Mouse (Mus musculus) hindbrain, embryonic 11.5 days (tissue): ENCODE measurements around the gene Lpin1. TPM values are rescaled to one million over a fixed set of nuclear protein-coding genes. Genes with fewer than 3 reads are reported as not detected.

ENCODE experiments used
- ATAC-seq: fragments of 200-750 bp; cut with Nextera tagmentation; 2 replicates; pipeline ENCODE4 v1.8.0; 2017; ENCODE audit warnings: mild to moderate bottlenecking, moderate TSS enrichment, moderate library complexity; ENCODE audit not compliant: low FRiP score
- DNase-seq: peaks from one replicate; pipeline ENCODE4 v3.0.0-alpha.2; 2015; ENCODE audit warnings: low spot score
- H3K27ac ChIP-seq: fragments of 300-500 bp; sonication (generic); 2 replicates; pipeline ENCODE4 v1.5.1; 2014; ENCODE audit warnings: mild to moderate bottlenecking, low read depth, low read length
- H3K27me3 ChIP-seq: fragments of 300-500 bp; sonication (generic); 2 replicates; pipeline ENCODE4 v1.6.1; 2014; ENCODE audit warnings: mild to moderate bottlenecking, low read length, moderate library complexity, mixed read lengths; ENCODE audit not compliant: control insufficient read depth, insufficient read depth
- H3K36me3 ChIP-seq: fragments of 300-500 bp; sonication (generic); 2 replicates; pipeline ENCODE4 v1.6.1; 2014; ENCODE audit warnings: mild to moderate bottlenecking, low read length, moderate library complexity, mixed read lengths; ENCODE audit not compliant: control insufficient read depth, insufficient read depth
- H3K4me1 ChIP-seq: fragments of 300-500 bp; sonication (generic); replicated peaks from 2 replicates; pipeline ENCODE4 v1.6.1; 2014; ENCODE audit warnings: low read length, mixed read lengths; ENCODE audit not compliant: control insufficient read depth, insufficient read depth
- H3K4me2 ChIP-seq: fragments of 300-500 bp; sonication (generic); replicated peaks from 2 replicates; pipeline ENCODE4 v1.6.1; 2014; ENCODE audit warnings: mild to moderate bottlenecking, low read depth, low read length
- H3K4me3 ChIP-seq: fragments of 300-500 bp; sonication (generic); 2 replicates; pipeline ENCODE4 v1.5.1; 2014; ENCODE audit warnings: low read depth, low read length
- H3K9ac ChIP-seq: fragments of 300-500 bp; sonication (generic); 2 replicates; pipeline ENCODE4 v1.6.1; 2014; ENCODE audit warnings: low read depth, low read length
- H3K9me3 ChIP-seq: fragments of 300-500 bp; sonication (generic); 2 replicates; pipeline ENCODE4 v1.6.1; 2016; ENCODE audit warnings: low read length; ENCODE audit not compliant: control insufficient read depth
- WGBS: fragments of 180-500 bp; shearing (Covaris S2); extraction: QIAGEN DNeasy Blood & Tissue Kit; methylation state at CpG from one replicate; pipeline ENCODE4 v1.1.7; 2014; 5-methylcytosine and 5-hydroxymethylcytosine counted together
- polyA plus RNA-seq: library from polyadenylated mRNA; unstranded; fragments of >200 nt; fragmentation: Nextera tagmentation; extraction: Ambion mirVana; gene quantifications from 2 replicates; pipeline ENCODE4 v1.2.1, GENCODE M21; 2014

Lpin1 gene
- polyA plus RNA-seq, 1 experiment from 2014 or later = 11.0 TPM

- ATAC-seq (peak; percentile 62), DNase-seq (peak; percentile 16)
- no peaks in the 10 kb centered on the region for H3K27me3 ChIP-seq
- H3K9ac ChIP-seq = no peak overlapping the region
- H3K9me3 ChIP-seq = no peaks in the 10 kb centered on the region
- H3K4me2 ChIP-seq = no peak overlapping the region
- no peak overlapping the region for H3K27ac ChIP-seq
- no peaks in the 10 kb centered on the region; the same call in 1 of the 2 replicates for H3K4me1 ChIP-seq
- H3K4me3 ChIP-seq = no peak overlapping the region
- H3K36me3 ChIP-seq = no peaks in the 10 kb centered on the region
- 67% methylated on average over 12 of the region's 12 CpGs for WGBS
Measured at GRCm38 (mm10) chr12:16643508-16644345, 33.0 kb upstream of the Lpin1 start.

GRCm38 (mm10) chr12:16642000-16642399 is 31.2 kb upstream of the Lpin1 start:
- no peak for DNase-seq
- ATAC-seq = no peak
- Histone ChIP-seq H3K27me3 (no peaks in the 10 kb centered on the region), H3K36me3 (no peaks in the 10 kb centered on the region), H3K9ac (no peak overlapping the region), H3K4me1 (no peaks in the 10 kb centered on the region; the same call in 1 of the 2 replicates), H3K27ac (no peak overlapping the region), H3K9me3 (no peaks in the 10 kb centered on the region), H3K4me2 (no peak overlapping the region), H3K4me3 (no peak overlapping the region)
- WGBS = 62% methylated on average over 5 of the region's 5 CpGs

GRCm38 (mm10) chr12:16640075-16640474 is 29.3 kb upstream of the Lpin1 start:
- H3K36me3 ChIP-seq = no peaks in the 10 kb centered on the region
- no peaks in the 10 kb centered on the region for H3K9me3 ChIP-seq
- H3K27me3 ChIP-seq = no peaks in the 10 kb centered on the region
- DNase-seq = no peak
- no peak overlapping the region for H3K9ac ChIP-seq
- H3K27ac ChIP-seq = no peak overlapping the region
- no peaks in the 10 kb centered on the region; the same call in 1 of the 2 replicates for H3K4me1 ChIP-seq
- 87% methylated on average over 6 of the region's 6 CpGs for WGBS
- no peak overlapping the region for H3K4me3 ChIP-seq
- no peak overlapping the region for H3K4me2 ChIP-seq
- no peak for ATAC-seq

GRCm38 (mm10) chr12:16639078-16639771 is 28.5 kb upstream of the Lpin1 start:
- Histone ChIP-seq H3K4me2 (no peak overlapping the region), H3K27me3 (no peaks in the 10 kb centered on the region), H3K9ac (no peak overlapping the region), H3K9me3 (no peaks in the 10 kb centered on the region), H3K4me3 (no peak overlapping the region), H3K4me1 (no peaks in the 10 kb centered on the region; the same call in 1 of the 2 replicates), H3K36me3 (no peaks in the 10 kb centered on the region), H3K27ac (no peak overlapping the region)
- ATAC-seq (no peak), DNase-seq (peak; percentile 27)
- WGBS = 71% methylated on average over 12 of the region's 12 CpGs

GRCm38 (mm10) chr12:16635816-16636215 is 25.1 kb upstream of the Lpin1 start:
- no peaks in the 10 kb centered on the region for H3K9me3 ChIP-seq
- ATAC-seq = no peak
- 81% methylated on average over 6 of the region's 6 CpGs for WGBS

GRCm38 (mm10) chr12:16634075-16634813 is 23.5 kb upstream of the Lpin1 start:
- no peaks in the 10 kb centered on the region for H3K36me3 ChIP-seq
- H3K27me3 ChIP-seq = no peaks in the 10 kb centered on the region
- H3K4me3 ChIP-seq = no peak overlapping the region
- WGBS = 61% methylated on average over 14 of the region's 14 CpGs
- no peak for ATAC-seq
- peak; percentile 74 for DNase-seq
- H3K9ac ChIP-seq = no peak overlapping the region
- H3K4me2 ChIP-seq = no peak overlapping the region
- H3K27ac ChIP-seq = no peak overlapping the region
- H3K4me1 ChIP-seq = no peaks in the 10 kb centered on the region
- H3K9me3 ChIP-seq = no peaks in the 10 kb centered on the region

More at GRCm38 (mm10) chr12:16635816-16636215, 25.1 kb upstream of the Lpin1 start:
- H3K4me2 ChIP-seq = no peak overlapping the region
- no peaks in the 10 kb centered on the region for H3K36me3 ChIP-seq
- no peak overlapping the region for H3K9ac ChIP-seq
- H3K4me3 ChIP-seq = no peak overlapping the region
- no peaks in the 10 kb centered on the region for H3K27me3 ChIP-seq
- no peaks in the 10 kb centered on the region for H3K4me1 ChIP-seq
- no peak for DNase-seq
- no peak overlapping the region for H3K27ac ChIP-seq

GRCm38 (mm10) chr12:16633235-16633634 is 22.5 kb upstream of the Lpin1 start:
- Histone ChIP-seq H3K9ac (no peak overlapping the region), H3K4me3 (no peak overlapping the region), H3K4me1 (no peaks in the 10 kb centered on the region), H3K36me3 (no peaks in the 10 kb centered on the region), H3K27me3 (no peaks in the 10 kb centered on the region), H3K4me2 (no peak overlapping the region), H3K9me3 (no peaks in the 10 kb centered on the region), H3K27ac (no peak overlapping the region)
- no peak for DNase-seq
- 89% methylated on average over 6 of the region's 6 CpGs for WGBS
- no peak for ATAC-seq

GRCm38 (mm10) chr12:16631423-16631822 is 20.7 kb upstream of the Lpin1 start:
- WGBS = 88% methylated on average over 2 of the region's 2 CpGs
- H3K27ac ChIP-seq = no peak overlapping the region
- no peaks in the 10 kb centered on the region for H3K27me3 ChIP-seq
- H3K4me2 ChIP-seq = no peak overlapping the region
- no peaks in the 10 kb centered on the region for H3K9me3 ChIP-seq
- no peaks in the 10 kb centered on the region for H3K36me3 ChIP-seq
- H3K4me3 ChIP-seq = no peak overlapping the region
- no peak for ATAC-seq
- DNase-seq = no peak
- no peaks in the 10 kb centered on the region for H3K4me1 ChIP-seq
- no peak overlapping the region for H3K9ac ChIP-seq
